Mouse (Mus musculus) inflammation-experienced regulatory T-cells, adult 6 months (primary cell): ENCODE data around the gene Svs2. TPM values are rescaled to one million over a fixed set of nuclear protein-coding genes. Genes with fewer than 3 reads are reported as not detected.
"Not testable (repeated sequence)": the region's sequence is repeated elsewhere in the genome, so short reads cannot be mapped to it uniquely, and the experiment has no call there.

Experiments used
- ATAC-seq: one replicate; pipeline ENCODE4 v1.8.0; 2017
- polyA plus RNA-seq, 3 experiments: library from polyadenylated mRNA; unstranded; fragments of 100-300 nt; shearing (Covaris generic); gene quantifications; one replicate each; pipeline ENCODE4 v1.2.1; 2017

The Svs2 gene
- not detected for polyA plus RNA-seq

DNA sequence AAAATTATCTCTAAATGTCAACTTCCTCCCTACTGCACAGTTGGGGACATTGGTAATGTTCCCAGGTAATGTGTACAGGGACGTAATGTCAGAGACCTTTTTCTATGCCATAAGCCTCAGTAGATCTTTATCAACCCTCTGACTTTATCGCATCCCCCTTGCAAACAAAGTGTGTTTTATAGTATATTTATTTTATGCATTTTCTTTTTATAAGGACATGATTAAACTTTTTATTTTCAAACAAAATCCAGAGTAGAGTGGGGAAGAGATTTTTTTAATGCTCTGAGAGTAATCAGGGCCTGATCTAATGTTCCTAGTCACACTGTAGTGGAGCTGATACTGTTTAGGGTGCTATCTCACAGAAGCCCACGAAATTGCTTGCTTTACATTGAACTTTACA is at the start of gene Svs2:
Svs2 (minus strand) TSS at position 101 of the 400 bp plus-strand sequence.
- no peak for ATAC-seq

DNA sequence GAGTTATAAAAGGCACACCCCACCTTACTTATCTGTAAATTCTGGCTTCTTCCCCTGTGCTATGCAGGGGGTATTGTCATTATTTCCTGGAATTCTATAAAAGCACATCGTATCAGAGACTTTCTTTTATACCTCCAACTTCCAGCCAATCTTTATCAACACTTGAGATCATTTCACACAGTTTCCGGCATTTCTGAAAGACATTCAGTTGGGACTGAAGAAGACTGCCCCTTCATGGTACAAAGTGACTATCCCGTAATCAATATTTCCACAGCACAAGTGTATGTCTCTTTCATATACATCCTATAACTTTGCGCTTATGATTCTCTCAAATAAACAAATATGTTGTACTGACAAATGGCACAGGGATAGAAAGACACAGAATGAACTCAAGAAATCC is 40.1 kb upstream of the Svs2 start, which contains the start of gene Svs4:
Svs4 (minus strand) TSS at position 101 of the 400 bp plus-strand sequence.
- no peak for ATAC-seq

DNA sequence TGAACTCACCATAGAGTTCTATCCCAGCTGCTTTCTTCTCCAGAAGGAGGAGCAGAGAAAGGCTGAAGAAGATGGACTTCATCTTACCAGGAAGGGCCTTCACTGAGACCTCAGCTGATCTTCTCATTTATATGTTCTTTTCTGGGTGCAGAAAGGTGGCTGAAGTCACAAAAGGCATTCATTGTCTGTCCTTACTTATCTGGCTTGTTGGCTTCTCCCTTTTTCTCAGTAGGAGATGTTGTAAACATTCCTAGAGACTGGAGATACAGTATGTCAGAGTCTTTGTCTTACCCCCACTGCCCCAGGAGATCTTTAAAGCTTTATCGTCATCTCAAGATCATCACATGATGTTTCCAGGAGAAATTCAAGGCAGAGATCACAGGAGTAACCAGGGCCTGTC is 18.3 kb upstream of the Svs2 start, which contains the start of gene Svs3b:
Svs3b (minus strand) TSS at position 101 of the 400 bp plus-strand sequence.
- not testable (repeated sequence) for ATAC-seq

DNA sequence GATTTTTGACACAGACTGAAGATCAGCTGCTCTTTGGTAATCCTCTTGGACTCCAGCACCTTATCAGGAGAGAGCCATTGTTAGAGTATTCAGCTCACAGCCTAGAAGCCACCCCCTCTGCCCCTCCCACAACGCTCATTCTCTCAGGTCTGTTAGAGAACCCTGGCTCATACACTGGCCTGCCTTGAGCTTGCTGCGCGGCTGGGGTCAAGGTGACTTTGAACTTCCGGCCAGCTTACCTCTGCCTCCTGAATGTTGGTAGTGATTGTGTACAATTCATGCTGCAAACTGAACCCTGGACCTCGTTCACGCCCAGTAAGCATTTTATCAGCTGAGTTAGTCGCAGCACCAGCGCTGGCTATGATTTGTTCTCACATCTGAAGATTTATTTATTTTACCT is 5.6 kb downstream of the Svs2 start:
- no peak for ATAC-seq

DNA sequence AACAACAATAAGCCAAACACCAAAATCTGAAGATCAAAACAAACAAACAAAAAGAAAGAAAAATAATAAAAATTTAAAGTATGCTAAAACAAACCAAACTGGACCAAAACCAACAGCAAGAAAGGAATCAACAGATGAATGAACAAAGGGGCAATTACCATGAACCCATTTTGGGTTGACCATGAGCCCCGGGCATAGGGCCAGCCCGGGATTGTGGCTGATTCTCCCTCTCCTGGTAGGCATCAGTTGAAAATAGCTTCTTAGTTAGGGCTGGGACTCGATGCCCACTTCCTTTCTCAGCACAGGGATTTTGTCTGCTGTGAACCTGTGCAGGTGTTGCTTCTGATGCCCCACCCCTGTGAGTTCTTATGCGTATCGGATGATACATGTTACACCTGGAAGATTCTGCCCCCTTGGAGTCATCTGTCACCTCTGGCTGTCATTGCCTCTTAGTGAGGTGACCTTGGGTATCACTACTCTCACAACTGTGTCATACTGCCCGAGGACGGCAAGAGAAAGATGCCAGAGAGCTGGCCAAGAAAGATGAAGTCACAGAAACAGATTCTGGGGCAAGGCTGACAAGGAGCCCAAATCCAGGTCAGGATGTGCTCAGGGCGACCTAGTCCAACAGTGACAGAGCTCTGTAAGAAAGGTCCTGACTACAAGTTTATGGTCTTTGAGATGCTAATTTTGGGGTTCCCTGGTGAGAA is 9.8 kb downstream of the Svs2 start:
- ATAC-seq: no peak

DNA sequence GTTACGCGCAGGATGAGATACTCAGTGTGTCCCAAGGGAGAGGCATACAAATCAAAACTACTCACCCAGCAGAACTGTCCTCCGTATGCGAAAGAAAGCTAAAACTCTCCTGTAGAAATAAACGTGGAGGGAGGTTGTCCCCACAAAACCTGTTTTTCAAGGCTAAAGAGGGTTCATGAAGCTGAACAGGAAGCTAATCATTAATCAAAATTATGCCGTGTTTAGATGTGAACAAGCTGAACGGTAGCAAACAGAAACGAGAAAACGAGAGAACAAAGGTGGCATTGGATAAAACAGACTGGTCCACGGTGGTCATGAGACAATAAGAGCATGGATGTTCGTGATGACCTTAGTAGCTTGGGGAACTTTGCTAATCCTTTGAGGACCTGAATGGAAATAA is 16.7 kb downstream of the Svs2 start, which contains the start of gene Wfdc15b:
Wfdc15b (minus strand) TSS at position 139 of the 400 bp plus-strand sequence.
- ATAC-seq: no peak

DNA sequence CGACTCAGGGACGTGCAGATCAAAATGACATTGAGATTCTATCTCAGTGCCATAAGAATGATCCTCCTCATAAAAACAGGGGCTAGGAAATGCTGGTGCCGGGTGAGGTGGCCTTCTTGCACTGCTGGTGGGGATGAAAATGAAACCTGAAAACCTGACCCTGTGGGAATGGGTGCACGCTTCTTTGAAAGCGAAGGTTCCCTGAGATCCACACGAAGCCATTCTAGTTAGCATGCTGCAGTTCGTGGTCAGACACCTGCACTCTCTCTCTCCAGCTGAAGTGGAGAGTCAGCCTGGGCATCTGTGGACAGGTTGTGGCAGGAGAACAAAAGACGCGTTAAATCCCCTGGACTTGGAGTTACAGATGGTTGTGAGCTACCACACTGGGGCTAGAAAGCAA is 19.0 kb downstream of the Svs2 start:
- no peak for ATAC-seq

DNA sequence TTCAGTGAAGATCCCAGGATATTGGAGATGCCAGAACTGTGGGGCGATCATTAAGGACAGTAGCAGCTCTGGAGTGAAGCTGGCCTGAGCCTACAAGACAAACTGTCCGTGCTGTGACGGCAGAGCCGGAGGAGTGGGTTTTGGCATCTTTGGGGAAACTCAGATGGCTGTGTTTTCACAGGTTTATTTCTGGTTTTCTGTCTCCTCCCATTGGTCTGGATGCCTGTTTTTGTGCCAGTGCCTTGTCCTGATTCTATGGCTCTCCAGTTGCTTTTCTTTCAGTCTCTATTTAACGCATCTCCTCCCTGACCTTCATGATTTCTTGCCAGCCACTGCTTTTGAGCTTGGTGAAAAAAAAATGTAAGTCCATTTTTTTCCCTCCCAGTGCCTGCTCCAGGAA is 25.6 kb downstream of the Svs2 start:
- ATAC-seq: no peak

DNA sequence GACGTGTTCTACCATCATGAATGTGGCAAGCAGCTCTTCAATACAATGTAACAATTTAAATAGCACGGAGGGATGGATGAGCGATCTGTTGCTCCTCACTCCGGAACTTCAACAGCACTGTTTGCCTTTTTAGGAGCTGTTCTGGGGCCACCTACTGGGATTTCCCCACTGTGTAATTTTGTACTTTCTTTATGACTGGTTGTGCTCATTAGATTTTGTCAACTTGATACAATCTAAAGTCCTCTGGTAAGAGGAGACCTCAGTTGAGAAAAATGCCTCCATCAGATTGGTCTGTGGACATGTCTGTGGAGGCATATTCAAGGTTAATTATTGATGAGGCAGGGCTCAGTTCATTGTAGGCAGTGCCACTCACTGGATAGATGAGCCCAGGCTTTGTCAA is 27.4 kb downstream of the Svs2 start:
- peak; percentile 68 for ATAC-seq

DNA sequence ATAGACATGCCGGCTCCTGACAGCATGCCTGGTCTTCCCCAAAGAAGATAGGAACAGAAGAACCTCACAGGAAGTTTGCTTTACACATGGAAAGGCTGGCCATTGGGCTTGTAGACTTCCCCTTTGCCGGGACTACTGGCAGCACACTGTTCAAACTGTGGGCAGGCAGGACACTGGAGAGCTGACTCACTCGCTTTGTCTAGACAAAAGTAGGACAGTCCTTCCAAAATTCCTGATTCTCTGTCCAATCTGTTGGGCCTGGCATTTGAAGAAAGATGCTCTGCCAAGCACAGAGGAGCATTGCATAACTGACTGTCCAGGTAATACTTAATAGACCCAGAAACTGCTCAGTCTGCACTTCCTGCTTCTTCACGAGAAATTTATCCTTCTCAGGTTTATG is 31.6 kb downstream of the Svs2 start:
- ATAC-seq: no peak

DNA sequence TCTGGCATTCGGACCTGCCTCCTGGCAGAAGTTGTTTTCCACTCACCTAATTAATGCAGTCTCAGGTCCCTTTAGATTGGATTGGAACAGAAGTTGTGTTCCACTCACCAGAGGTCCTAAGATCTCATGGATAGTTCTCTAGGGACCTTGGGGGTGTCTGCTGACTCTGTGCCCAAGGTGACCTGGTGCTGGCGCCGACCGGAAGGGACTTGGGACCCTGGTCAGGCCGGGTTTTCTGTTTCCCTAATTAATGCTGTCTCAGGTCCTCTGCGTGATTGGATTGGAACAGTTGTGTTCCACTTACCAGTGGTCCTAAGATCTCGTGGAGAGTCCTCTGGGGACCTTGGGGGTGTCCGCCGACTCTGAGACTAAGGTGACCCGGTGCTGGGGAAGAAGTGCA is 32.3 kb downstream of the Svs2 start:
- ATAC-seq: not testable (repeated sequence)

DNA sequence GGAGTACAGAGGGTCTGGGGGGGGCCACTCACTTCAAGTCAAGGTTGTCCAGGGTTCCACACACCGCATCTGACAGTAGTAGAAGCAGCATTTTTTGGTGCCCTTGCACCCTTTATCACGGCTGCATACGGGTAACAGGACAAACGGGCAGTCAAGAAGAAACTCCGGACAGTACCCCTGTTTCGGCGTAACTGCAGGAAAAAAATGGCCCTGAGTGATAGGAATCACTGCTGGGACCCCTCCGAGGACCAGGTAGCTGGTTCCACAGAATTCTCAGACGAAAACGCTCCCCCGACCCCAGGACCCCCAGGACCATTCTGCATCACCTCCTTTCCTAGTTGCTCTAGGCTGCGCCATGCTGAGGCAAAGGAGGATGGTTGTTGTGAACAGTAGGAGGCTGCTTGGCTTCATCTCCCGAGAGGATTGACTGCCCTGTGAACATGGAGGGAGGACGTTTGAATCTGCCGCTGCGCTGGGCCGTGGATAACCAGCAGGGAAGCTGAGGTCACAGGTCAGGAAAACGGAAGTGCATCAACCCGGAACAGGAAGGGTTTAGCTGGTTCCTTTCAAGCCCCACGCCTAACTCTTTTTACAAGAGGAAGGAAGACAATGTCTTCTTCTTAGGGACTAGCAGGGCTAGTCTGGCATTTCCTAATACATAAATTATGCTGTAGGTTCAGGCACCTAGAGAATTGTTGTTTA is 38.5 kb downstream of the Svs2 start, which contains the start of gene Wfdc15a:
Wfdc15a (minus strand) TSS at position 505 of the 702 bp plus-strand sequence.
- no peak for ATAC-seq

DNA sequence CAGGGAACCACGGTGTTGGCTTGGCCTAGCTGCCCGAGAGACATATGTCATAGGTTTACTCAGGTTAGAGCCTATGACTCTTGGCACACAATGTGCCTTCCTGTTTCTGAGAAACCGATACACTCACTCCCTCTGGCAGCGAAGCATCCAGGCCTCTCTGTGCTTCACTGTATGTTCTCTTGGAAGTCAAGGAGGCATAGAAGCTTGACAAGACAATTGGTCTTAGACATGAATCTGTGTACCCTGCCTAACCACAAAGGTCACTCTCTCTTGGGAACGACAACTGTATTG is 41.6 kb downstream of the Svs2 start:
- ATAC-seq: no peak

DNA sequence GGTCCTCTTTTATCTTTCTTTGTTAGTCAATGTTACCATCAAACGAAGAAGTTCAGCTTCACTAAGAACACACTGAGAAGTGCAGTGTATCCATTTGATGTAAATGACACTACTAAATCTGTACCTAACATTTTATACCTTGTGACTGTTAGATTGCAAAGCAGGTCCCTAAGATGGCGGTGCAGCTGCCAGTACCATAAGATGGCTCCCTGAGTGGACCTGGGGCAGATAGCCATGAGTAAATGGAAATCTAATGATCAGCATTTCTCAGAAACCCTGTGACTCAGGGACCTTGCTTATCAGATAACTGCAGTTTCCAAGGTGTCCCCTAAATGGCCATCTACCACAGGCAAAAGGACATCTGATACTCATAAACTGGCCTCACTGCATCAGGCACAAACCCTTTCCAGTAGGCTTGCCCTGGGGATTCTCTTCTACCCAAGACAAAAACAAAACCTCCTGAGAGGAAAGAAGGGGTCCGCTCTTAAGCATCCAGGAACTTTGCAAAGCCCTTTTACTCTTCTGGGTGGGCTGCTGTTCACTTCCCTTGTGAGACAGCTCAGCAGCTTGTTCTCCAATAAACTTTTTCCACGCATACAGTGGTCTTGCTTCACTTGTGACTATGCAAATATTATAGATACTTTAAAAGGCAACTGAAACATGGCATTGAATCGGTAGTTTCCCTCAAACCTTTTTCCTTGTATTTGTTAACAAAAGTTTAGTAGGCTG is 42.1 kb downstream of the Svs2 start:
- ATAC-seq: no peak

DNA sequence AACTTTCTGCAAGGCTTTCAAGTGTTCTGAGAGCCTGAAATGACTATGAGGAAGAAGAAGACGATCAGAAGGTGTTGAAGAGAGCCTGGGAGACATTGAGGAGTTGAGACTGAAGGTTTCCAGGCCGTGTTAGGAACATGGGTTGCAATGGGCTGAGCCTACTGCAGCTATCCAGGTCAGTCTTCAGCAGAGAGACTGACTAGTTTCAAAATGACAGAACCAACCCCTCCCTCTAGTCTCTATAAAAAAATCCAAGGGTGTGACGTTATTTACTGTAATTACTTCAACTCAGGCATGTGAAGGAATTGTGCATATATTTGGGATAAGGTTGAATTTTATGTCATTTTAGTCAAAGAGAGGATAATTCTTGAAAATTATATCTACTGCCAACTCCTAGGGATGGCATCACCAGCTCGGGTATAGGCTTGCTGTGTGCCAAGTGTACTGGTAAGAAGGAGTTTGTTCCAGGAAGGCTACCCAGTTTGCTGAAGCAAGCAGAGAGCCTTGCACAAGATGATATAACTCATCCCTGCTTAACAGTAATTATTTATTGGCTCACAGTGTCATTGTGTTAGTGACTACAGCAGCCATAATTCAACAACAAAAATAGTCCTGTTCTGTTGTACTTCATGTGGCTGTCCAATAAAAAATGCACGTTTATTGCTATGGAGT is 43.2 kb downstream of the Svs2 start:
- ATAC-seq: no peak

DNA sequence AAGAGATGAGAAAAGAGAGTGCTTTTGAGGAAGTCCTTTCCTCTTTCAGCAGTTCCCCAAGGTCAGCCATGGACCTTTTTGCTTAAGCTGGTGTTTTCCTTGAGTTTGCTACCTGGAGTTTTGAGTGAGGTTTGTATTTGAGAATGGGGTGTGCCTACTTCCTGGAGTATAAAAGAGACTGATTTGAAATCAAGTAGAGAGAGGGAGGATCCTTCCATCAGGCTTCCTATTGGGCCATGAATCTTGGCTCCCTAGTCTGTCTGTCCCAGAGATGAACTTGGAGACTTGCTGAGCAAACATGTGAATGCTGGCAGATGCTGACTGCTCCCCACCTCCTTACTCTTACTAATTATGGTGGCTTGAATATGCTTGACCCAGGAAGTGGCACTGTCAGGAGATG is 46.0 kb downstream of the Svs2 start:
- ATAC-seq: no peak

DNA sequence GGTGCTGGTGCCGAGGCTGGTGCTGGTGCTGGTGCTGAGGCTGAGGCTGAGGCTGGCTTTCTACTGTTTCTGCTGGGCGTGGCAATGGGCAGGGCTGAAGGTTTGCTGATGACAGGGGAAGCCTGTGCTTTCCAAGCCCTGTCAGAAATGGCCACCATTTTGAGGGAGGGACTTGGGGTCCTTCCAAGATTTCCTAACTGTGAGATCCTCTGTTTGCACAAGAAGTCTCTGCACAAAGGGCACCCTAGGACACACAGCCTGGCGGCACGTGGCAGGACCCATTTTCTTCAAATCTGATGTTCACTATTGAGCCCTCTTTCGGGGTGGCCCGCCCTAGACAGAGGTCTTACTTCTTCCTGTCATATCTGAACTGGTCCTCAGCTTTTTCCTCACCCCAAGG is 47.7 kb downstream of the Svs2 start, which contains the start of gene Wfdc12:
Wfdc12 (minus strand) TSS at position 33 of the 400 bp plus-strand sequence.
- no peak for ATAC-seq

DNA sequence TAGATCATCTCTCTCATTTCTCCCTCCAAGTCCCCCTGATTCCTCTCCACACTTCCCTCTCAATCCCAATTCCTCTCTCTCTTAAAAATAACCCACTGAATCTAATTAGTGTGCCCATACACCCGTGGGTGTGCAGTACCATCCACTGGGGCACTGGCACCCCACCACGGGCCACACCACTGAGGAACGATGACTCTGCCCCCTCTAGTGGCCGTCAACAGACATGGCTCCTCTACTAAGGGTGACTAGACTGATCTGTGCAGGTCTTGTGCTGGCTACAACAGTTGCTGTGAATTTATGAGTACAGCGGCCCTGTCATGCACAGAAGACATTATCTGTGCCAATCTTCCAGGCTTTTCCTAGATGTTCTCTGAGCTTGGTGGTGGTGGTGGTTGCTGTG is 49.5 kb downstream of the Svs2 start:
- no peak for ATAC-seq
